Mouse (Mus musculus): ENCODE measurements around the gene Fars2. TPM values are rescaled to one million over a fixed set of nuclear protein-coding genes. Genes with fewer than 3 reads are reported as not detected.

The Fars2 gene
- total RNA-seq, 2 experiments from 2014 or later = 33.3 to 41.8 TPM

DNA sequence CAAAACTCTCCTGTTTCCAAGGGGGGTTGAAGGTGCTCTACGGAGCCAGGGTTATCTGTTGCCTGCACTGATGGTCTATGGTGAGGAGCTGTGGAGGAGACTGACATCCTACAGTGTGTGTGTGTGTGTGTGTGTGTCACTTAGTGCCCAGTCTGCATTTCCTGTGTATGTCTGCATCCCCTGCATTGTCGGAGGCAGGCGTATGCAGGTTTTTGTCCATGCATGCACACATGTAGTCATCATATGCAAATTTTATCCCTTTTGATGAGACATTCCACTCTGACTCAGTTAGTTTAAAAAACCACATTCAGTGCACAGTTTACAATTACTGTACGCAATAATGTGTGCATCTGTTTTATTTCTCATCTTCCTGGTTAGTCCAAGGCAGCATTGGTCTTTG, 96.8 kb downstream of the Fars2 start:
- DNase-seq = no peak
- intact Hi-C loops (cut with DNase I) = no loop called here

DNA sequence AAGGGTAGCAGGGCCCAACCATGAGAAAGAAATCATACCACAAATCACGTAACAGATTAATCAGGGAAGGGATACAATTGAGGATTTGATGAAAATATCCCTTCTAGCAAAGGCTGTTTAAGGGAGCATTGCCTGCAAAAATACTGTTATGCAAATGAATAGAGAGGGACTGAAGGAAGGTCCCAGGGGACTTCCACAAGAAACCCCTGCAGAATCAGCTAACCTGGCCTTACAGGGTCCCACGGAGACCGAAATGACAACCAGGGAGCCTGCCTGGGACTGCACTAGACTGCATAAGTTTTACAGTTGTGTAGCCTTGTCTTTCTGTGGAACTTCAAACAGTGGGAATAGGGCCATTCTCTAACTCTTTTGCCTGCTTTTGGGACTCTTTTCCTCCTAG, 98.8 kb downstream of the Fars2 start:
- intact Hi-C loops (cut with DNase I) = no loop called here
- DNase-seq = no peak

DNA sequence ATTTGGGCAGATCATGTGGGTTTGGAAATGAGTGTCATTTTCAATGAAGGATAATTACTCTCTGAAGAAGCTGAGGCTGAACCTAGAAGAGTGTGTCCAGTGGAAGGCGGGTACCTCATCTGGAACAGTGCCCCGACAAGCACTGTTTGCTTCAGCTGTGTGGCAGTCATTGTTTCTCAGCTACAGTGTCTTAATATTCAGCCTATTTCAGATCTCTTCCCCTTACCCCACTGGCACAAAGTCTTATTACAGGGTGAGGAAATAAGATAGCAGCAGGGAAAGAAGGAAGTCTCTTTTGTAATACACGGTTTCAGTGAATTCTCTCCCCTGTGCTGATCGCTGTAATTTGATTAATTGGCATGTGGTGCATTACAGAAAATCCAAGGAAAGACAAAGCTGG, 101.1 kb downstream of the Fars2 start:
- intact Hi-C loops (cut with DNase I) = no loop called here
- no peak for DNase-seq

DNA sequence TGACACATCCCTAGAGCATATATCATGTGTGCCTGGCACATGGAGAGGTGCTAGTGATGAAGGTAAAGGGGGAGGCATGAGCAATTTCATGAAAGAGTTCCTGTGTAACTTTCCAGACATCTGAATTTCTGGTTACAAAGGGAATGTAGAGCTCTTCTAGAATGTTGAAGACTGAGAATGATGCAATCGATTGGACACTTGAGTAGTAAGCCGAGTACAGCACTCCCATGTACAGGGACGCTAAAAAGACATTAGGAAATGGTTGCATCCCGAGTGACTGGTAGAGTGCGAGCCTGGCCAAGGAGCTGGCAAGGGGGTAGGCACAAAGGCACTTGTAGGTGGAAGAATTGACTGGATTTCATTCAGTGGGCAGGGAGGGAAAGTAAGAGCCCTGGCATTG, 102.3 kb downstream of the Fars2 start:
- no peak for DNase-seq
- intact Hi-C loops (cut with DNase I) = no loop called here

DNA sequence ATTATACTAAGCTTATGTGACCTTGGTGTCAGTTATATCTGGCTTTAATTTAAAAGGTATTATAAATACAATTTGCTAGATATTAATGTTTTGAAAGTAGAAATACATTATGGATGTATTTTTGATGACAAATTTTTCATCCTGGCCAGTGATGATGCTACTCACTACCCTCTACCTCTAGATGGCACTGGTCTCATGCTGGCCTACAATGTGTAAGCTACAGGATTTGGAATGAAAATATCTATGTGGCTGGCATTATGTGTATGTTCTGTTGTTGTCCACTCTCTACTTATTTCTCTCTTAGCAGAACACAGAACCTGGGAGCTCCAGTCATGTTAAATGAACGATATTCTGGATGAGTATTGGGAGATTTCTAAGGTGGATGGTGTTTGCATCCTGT, 104.7 kb downstream of the Fars2 start:
- no peak for DNase-seq
- intact Hi-C loops (cut with DNase I) = no loop called here

- intact Hi-C loops (cut with DNase I) = no loop called here
- no peak for DNase-seq
Measured at GRCm38 (mm10) chr13:36222721-36223120, 105.5 kb downstream of the Fars2 start.

GRCm38 (mm10) chr13:36224431-36224830, 107.2 kb downstream of the Fars2 start:
- DNase-seq = no peak
- intact Hi-C loops (cut with DNase I) = no loop called here

DNA sequence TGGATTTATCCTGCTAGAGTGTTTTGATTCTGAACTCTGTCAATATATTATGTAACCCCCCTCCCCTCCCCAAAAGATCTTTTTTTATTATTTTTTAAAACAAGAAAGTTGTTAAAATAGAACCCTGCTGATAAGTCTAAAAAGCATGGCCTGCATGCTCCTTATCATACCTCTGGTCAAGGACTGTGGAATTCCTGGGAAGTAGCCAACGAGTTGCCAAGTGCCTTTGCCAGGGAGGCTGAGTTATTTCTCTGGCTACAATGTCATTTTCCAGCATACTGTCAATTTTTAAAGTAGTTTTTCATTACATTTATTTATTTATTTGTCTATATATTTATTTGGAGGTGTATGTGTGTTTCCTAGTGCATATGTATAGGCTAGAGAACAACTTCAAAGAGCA, 125.0 kb downstream of the Fars2 start:
- intact Hi-C loops (cut with DNase I) = no loop called here
- DNase-seq = no peak

DNA sequence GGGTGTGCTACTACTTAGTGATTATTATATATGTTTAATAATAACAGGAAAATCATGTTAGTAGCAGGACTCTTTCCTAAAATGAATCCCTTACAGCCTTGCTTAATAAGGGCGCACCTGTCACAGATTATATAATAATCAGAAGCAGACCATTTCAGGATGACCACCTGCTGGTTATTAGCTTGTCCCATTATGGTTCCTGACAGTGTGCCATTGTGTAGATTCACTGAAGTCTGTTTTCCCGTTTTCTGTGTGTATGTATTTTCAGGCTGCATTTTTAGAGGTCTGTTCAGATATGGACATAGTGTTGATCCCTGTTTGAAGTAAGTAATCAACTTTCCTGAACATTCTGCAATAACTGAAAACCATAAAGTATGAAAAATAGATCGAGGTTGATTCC, 136.7 kb downstream of the Fars2 start:
- intact Hi-C loops (cut with DNase I) = no loop called here
- DNase-seq = no peak

DNA sequence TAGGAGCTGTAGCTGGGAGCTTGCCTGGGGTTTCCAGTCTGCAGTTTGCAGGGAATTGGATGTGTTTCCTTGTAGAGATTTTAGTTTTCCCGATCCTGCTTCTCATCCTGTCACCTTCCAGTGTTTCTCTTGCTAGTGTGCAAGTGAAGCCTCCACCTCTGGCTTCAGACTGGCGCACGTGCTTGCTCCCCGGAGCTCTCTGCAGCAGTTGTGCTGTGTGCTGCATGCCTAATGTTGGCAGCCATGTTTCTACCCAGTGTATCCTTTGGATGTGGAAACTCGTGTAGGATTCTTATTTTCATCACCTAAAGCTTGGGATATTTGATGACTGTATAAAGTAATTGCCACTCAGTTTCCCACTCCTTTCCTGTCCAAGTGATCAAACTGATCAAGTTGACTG, 140.0 kb downstream of the Fars2 start:
- intact Hi-C loops (cut with DNase I) = no loop called here
- no peak for DNase-seq

DNA sequence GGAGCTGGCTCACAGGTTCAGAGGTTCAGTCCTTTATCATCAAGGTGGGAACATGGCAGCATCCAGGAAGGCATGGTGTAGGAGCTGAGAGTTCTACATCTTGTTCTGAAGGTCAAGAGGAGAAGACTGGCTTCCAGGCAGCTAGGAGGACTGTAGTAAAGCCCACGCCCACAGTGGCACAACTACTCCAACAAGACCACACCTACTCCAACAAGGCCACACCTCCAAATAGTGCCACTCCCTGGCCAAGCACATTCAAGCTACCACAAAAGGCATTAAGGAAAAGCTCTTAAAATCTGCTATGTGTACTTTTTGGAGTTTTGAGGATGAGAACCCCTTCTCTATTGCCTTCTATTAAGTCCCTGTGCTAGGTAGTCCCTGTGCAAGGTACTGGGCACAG, 142.5 kb downstream of the Fars2 start:
- no peak for DNase-seq
- intact Hi-C loops (cut with DNase I) = no loop called here

DNA sequence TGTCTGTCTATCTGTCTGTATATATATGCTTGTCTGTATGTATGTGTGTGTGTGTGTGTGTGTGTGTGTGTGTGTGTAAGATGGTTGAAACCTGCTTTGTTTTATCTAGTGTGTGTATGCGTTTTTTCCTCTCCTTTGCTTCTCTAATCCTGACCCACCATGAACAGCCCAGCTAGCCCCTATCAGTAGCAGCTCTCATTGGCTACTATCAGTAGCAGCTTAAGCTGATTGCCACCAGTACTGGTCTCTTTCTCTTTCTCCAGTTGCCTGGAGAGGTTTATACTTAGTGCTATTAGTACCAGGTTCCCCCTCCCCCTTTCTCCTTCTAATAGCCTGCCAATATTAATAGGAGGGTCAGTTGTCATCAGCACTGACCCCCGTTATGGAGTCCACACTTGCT, 144.1 kb downstream of the Fars2 start:
- no peak for DNase-seq
- intact Hi-C loops (cut with DNase I) = no loop called here

GRCm38 (mm10) chr13:36263240-36264095, 146.3 kb downstream of the Fars2 start:
- intact Hi-C loops (cut with DNase I) = no loop called here
- no peak for DNase-seq

DNA sequence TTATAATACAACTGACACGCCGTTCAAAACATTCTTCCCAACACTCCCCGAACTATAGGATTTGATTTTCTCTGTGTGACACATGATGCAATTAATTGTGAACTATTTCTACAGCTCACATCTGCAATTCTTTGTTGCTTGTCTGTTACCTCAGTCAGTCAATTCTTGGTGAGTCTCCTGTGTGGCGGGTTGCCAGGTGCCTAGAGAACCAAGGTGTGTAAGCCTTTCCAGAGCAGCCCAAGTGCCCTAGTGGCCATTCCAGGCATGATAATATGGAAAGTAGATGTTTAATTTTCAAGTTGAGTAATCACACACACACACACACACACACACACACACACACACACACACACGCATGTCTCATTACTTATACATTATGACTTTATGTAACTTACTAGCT, 147.2 kb downstream of the Fars2 start:
- intact Hi-C loops (cut with DNase I) = no loop called here
- no peak for DNase-seq

GRCm38 (mm10) chr13:36265342-36265744, 148.1 kb downstream of the Fars2 start:
- intact Hi-C loops (cut with DNase I) = no loop called here
- DNase-seq = no peak

- DNase-seq = no peak
- intact Hi-C loops (cut with DNase I) = no loop called here
Measured at GRCm38 (mm10) chr13:36267399-36267798, 150.2 kb downstream of the Fars2 start.

DNA sequence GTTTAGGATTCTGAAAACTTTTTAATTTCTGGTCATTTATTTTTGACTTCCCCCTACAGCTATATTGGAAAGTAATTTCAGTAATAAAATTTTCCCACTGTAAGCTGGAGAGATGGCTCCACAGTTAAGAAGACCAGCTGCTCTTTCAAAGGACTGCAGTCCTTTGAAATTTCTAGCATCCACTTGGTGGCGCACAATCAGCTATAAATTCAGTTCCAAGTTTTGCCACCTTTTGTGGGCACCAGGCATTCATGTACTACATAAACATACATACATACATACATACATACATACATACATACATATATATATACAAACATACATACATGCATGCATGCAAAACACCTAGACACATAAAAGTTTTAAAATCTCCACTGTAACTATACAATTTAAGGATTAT, 153.7 kb downstream of the Fars2 start:
- intact Hi-C loops (cut with DNase I) = no loop called here
- no peak for DNase-seq

DNA sequence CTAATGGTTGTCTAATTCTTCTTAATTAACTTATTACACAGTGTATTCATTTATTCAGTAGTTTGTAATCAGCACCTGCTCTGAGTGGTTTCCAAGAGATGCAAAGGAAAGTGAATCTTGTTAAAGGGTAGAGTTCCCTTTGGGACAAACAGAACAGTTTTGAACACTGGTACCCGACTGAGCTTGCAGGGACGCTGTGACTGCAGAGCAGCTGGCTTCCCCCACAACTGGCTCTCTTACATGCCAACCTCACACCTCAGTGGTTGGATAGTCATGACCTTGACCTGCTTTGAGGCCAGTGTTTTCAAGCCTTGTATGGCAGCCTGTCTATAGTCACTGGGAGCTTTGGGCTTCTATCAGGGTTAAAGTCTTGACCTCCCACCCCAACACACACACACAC, 156.3 kb downstream of the Fars2 start:
- intact Hi-C loops (cut with DNase I) = no loop called here
- no peak for DNase-seq

GRCm38 (mm10) chr13:36276194-36276593, 159.0 kb downstream of the Fars2 start:
- intact Hi-C loops (cut with DNase I) = loop anchor here (5.0 kb wide), 1 partner anchor 254 kb away; no protein-coding TSS in a partner anchor
- DNase-seq = no peak

DNA sequence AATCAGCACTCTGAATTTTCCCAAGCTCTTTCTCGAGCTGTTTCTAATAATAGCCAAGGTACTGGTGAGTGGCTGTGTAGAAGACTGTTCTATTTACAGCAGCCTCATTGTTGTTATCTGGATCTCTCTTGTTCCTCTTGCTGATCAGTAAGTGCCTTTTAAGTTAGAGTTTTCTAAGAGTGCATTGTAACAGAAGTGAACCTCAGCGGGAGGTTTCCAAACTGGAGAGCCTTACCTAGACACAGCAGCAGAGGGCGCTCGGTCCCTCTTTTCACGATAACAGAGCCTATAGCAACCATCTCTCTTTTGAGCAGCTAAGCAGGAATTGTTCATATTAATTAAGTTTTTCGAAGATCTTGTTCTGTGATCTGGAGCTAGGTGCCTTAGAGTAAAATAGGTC, 164.8 kb downstream of the Fars2 start:
- DNase-seq = peak; percentile 40 to 44

DNA sequence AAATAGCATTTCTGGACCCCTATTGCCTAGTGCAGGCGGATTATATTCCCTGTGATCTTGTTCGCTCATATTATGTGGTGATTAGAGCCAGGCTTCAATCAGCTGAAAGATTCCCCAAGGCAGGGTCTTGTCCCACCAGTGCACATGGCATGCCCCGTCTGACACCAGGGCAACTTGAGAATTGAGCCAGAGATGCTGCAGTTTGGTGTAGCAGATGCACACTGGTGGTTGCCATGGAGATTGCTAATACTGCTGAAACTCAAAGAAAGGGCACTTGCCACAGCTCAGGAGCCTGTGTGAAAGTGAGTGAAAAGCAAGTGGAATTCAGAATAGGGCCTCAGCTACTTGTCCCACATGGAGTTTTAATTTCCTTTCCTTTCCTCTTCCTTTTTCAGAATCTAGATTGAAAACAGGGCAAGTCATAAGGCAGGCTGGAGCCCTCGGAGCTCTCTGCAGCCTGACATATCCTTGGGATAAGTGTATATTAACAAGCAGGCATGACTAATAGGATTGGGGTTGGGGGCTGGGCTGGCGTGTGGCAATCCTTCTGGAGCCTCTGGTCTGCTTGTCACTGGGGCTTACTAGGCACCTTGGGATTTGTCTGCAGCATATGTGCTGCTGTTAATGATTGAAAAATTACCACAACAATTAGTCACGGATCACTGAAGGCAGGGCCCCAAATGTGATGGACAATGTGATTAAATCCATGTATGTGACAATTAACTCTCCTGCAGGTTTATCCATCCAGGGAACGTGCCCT, 165.8 kb downstream of the Fars2 start:
- intact Hi-C loops (cut with DNase I) = loop anchor here (5.0 to 10.0 kb wide), 2 partner anchors 442 to 1029 kb away; no protein-coding TSS in a partner anchor
- DNase-seq = no peak

More for the DNA sequence above, 164.8 kb downstream of the Fars2 start:
- intact Hi-C loops (cut with DNase I) = loop anchor here (5.0 to 10.0 kb wide), 2 partner anchors 443 to 1030 kb away; no protein-coding TSS in a partner anchor

Data from gastrocnemius, postnatal 36 days (tissue).